Mouse (Mus musculus): ENCODE results near the gene Ibsp.

DNA sequence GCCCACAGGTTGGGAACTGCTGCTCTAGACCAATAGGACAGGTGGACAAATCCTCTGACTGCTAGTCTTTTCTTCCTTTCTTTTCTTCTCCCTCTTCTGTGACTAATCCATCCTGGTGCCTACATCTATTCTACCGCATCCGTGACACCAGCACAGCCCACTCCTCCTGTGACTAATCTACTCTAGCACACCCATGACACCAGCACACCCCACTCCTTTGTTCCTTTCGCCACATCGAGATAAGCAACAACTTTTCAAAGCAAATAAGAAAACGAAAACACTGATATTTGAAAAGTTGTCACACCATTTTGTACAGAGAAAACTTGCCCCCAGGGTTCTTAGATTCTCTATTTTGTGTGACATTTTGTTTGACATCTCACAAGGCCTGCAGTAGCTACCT, 31.1 kb downstream of the Ibsp start:
- TF ChIP-seq CTCF (IDR thresholded peaks at IDR 0.05; ENCODE audit: control insufficient read depth, insufficient read depth, insufficient read length) (no peak), MAX (IDR thresholded peaks at IDR 0.05) (no peak), USF1 (IDR thresholded peaks at IDR 0.05; ENCODE audit: low read depth) (no peak), MYOD1 (IDR thresholded peaks at IDR 0.05; ENCODE audit: control insufficient read depth, insufficient read length, low read depth) (no peak), MYOG (IDR thresholded peaks at IDR 0.05; ENCODE audit: control insufficient read depth, extremely low read depth, insufficient read length) (no peak), FOSL1 (IDR thresholded peaks at IDR 0.05; ENCODE audit: insufficient read depth, low read length, poor library complexity, severe bottlenecking) (no peak), CEBPB (IDR thresholded peaks at IDR 0.05; ENCODE audit: low read depth) (no peak)
